Mouse (Mus musculus) lung, embryonic 14.5 days (tissue): ENCODE data around the gene Nfyb. TPM values are rescaled to one million over a fixed set of nuclear protein-coding genes. Genes with fewer than 3 reads are reported as not detected.

Source experiments
- ATAC-seq: fragments of 200-750 bp; cut with Nextera tagmentation; 2 replicates; pipeline ENCODE4 v1.8.0; 2017; ENCODE audit warnings: mild to moderate bottlenecking, moderate TSS enrichment, moderate library complexity; ENCODE audit not compliant: insufficient read depth
- DNase-seq: peaks from one replicate; pipeline ENCODE4 v3.0.0-alpha.2; 2015
- H3K27ac ChIP-seq: fragments of 300-500 bp; sonication (generic); 2 replicates; pipeline ENCODE4 v1.5.1; 2014; ENCODE audit warnings: low read depth, mild to moderate bottlenecking, moderate library complexity
- H3K27me3 ChIP-seq: fragments of 300-500 bp; sonication (generic); 2 replicates; pipeline ENCODE4 v1.6.1; 2014; ENCODE audit warnings: low read length, control low read depth; ENCODE audit not compliant: insufficient read depth
- H3K36me3 ChIP-seq: fragments of 300-500 bp; sonication (generic); 2 replicates; pipeline ENCODE4 v1.6.1; 2014; ENCODE audit warnings: control low read depth; ENCODE audit not compliant: insufficient read depth
- H3K4me1 ChIP-seq: fragments of 300-500 bp; sonication (generic); 2 replicates; pipeline ENCODE4 v1.6.1; 2014; ENCODE audit warnings: antibody characterized with exemption, control low read depth; ENCODE audit not compliant: insufficient read depth
- H3K4me2 ChIP-seq: fragments of 300-500 bp; sonication (generic); 2 replicates; pipeline ENCODE4 v1.6.1; 2014; ENCODE audit warnings: mild to moderate bottlenecking
- H3K4me3 ChIP-seq: fragments of 300-500 bp; sonication (generic); 2 replicates; pipeline ENCODE4 v1.5.1; 2014; ENCODE audit warnings: low read depth, low read length
- H3K9ac ChIP-seq: fragments of 300-500 bp; sonication (generic); 2 replicates; pipeline ENCODE4 v1.6.1; 2014
- H3K9me3 ChIP-seq: fragments of 300-500 bp; sonication (generic); 2 replicates; pipeline ENCODE4 v1.6.1; 2016; ENCODE audit warnings: low read depth, low read length, control low read depth
- CTCF ChIP-seq: IDR thresholded peaks from 2 replicates; pipeline ENCODE4 v1.5.1; 2016; ENCODE audit warnings: antibody characterized with exemption, low read depth
- WGBS: fragments of 180-500 bp; shearing (Covaris S2); extraction: QIAGEN DNeasy Blood & Tissue Kit; methylation state at CpG from one replicate; pipeline ENCODE4 v1.1.7; 2014; 5-methylcytosine and 5-hydroxymethylcytosine counted together
- polyA plus RNA-seq: library from polyadenylated mRNA; unstranded; fragments of >200 nt; fragmentation: Nextera tagmentation; extraction: Ambion mirVana; gene quantifications from 2 replicates; pipeline ENCODE4 v1.2.1, GENCODE M21; 2014

Gene Nfyb
- polyA plus RNA-seq, 1 experiment from 2014 or later: 52.0 TPM

DNA sequence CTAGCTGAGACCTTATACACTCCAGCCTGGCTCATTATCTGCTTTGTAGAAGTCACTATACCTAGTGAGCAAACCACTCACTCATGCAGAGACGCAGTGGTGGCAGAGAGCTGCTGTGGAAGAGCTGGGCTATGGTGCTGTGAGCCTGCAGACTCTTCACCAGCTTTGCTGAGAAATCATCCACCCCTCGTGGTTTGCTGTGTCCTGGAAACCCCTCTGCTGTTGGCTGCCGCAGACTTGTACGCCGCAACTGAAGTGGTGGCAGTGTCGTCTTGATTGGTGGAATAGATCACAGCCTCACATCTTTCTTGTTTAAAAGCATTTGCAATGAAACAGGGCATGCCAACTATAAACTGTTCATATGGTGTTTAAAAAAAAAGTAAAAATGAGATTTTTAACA lies 19.6 kb downstream of the Nfyb start:
- Histone ChIP-seq H3K4me1 (no peaks in the 10 kb centered on the region), H3K9me3 (no peaks in the 10 kb centered on the region), H3K36me3 (peaks cover 62% of the 10 kb centered on the region), H3K4me3 (no peak overlapping the region), H3K27ac (no peak overlapping the region), H3K27me3 (no peaks in the 10 kb centered on the region), H3K4me2 (no peak overlapping the region), H3K9ac (no peak overlapping the region)
- no peak for ATAC-seq
- 91% methylated on average over 6 of the region's 6 CpGs for WGBS
- no peak for TF ChIP-seq CTCF
- DNase-seq: no peak

DNA sequence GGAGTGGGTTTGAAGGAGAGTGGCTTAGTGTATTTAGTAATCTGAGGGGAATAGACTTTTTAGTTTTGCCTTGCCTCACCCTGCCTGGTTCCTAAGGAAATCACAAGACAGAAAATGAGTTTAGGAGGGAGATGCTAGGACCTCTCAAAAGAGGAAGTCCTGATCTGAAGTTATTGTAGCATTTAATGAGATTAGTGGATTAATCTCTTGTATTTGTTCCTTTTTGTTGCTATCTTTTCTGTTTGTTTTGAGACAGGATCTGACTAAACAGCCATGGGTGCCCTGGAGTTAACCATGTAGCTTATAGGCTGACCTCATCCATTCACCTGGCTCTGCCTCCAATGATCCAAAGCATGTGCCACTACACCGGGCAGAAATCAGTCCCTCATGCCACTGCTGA lies 21.4 kb downstream of the Nfyb start:
- no peaks in the 10 kb centered on the region for H3K27me3 ChIP-seq
- no peaks in the 10 kb centered on the region for H3K4me1 ChIP-seq
- ATAC-seq: no peak
- no peak overlapping the region for H3K9ac ChIP-seq
- H3K36me3 ChIP-seq: peaks cover 57% of the 10 kb centered on the region
- H3K4me3 ChIP-seq: no peak overlapping the region
- 79% methylated on average over 1 of the region's 1 CpGs for WGBS
- TF ChIP-seq CTCF: no peak
- no peak for DNase-seq
- no peak overlapping the region for H3K27ac ChIP-seq
- H3K9me3 ChIP-seq: no peaks in the 10 kb centered on the region
- H3K4me2 ChIP-seq: no peak overlapping the region

DNA sequence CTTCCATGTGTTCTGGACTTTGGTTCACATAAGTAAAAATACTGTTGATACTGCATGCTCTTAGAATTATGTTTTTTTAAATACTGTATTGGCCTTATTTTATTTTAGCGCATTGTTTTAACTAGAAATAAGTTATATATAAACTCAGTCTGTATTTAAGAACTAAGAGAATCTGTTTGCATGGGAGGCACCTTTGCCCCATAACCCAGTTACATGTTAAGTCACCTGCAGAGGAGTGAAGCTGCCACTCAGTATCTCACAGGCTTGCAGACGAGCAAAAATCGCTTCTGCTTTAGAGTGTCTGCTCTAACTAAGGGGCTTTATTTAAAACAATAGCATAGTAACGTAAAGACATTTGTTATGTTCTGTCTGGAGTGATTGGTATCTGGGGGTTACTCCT lies 22.1 kb downstream of the Nfyb start:
- WGBS: 89% methylated on average over 4 of the region's 4 CpGs
- no peak overlapping the region for H3K9ac ChIP-seq
- no peak overlapping the region for H3K4me3 ChIP-seq
- ATAC-seq (no peak), DNase-seq (no peak)
- H3K4me2 ChIP-seq: no peak overlapping the region
- H3K27me3 ChIP-seq: no peaks in the 10 kb centered on the region
- no peaks in the 10 kb centered on the region for H3K4me1 ChIP-seq
- no peak for TF ChIP-seq CTCF
- H3K27ac ChIP-seq: no peak overlapping the region
- no peaks in the 10 kb centered on the region for H3K9me3 ChIP-seq
- peaks cover 50% of the 10 kb centered on the region for H3K36me3 ChIP-seq

DNA sequence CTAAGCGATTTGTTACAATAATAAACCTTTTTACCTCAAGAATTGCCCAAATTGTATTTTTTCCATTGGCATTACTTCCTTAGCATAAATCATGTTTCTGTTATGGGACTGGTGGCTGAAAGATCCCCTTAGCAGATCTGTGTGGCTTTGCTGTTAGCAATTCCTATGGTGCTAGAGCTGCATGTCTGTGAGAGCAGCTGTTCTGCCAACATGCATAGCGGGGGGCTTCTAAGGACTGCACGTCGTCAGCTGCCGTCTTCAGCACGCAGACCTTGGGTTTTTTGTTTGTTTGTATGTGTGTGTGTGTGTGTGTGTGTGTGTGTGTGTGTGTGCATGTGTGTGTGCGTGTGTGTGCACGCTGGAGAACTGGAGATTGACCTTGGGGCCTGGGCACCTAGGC lies 22.6 kb downstream of the Nfyb start:
- H3K9me3 ChIP-seq: no peaks in the 10 kb centered on the region
- ATAC-seq (no peak), DNase-seq (no peak)
- no peak overlapping the region for H3K9ac ChIP-seq
- no peak overlapping the region for H3K4me3 ChIP-seq
- no peak overlapping the region for H3K4me2 ChIP-seq
- no peak for TF ChIP-seq CTCF
- H3K36me3 ChIP-seq: peaks cover 45% of the 10 kb centered on the region
- 87% methylated on average over 8 of the region's 8 CpGs for WGBS
- no peak overlapping the region for H3K27ac ChIP-seq
- no peaks in the 10 kb centered on the region for H3K27me3 ChIP-seq
- H3K4me1 ChIP-seq: no peaks in the 10 kb centered on the region

DNA sequence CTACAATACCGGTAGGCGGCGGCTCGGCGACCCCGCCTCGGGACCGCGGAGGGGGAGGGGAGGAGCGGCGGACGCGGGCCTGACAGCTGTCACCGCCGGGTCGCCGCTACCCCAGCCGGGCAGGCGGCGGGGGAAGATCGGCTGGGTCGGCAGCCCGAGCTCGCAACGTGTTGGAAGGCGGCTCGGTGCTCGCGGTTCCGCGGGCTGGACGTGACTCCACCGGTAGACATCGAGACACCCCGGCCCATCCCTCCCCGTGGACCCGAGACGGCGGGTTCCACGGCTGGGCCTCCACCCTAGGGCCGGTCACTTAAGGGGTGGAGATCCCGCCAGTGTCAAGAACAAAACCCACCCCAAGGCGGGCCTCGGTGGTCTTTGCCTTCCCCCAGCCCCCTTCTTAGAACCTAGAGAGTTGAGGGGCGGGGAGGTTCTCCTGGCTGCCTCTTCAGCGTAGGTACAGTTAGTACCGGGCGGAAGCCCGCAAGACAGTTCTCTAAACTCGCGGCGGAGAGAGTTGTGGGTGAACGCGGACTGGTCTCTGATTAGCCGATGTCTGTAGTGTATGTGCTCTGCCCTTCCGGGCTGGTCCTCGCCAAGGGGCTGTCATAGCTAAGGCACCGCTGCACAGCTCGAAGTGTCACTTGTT lies 64.5 kb downstream of the Nfyb start:
- ATAC-seq (peak; percentile 78), DNase-seq (peak; percentile 69)
- Histone ChIP-seq H3K4me3 (peak overlapping the region; percentile 95), H3K27me3 (no peaks in the 10 kb centered on the region), H3K4me2 (peak overlapping the region; percentile 82), H3K36me3 (0 out of 2 replicates have a peak, but pooled peaks cover 16% of the 10 kb centered on the region), H3K9ac (peak overlapping the region; percentile 78), H3K4me1 (no peaks in the 10 kb centered on the region; the same call in 1 of the 2 replicates), H3K9me3 (no peaks in the 10 kb centered on the region), H3K27ac (peak overlapping the region; percentile 65)
- under 1% methylated on average over 59 of the region's 59 CpGs for WGBS
- TF ChIP-seq CTCF: no peak

DNA sequence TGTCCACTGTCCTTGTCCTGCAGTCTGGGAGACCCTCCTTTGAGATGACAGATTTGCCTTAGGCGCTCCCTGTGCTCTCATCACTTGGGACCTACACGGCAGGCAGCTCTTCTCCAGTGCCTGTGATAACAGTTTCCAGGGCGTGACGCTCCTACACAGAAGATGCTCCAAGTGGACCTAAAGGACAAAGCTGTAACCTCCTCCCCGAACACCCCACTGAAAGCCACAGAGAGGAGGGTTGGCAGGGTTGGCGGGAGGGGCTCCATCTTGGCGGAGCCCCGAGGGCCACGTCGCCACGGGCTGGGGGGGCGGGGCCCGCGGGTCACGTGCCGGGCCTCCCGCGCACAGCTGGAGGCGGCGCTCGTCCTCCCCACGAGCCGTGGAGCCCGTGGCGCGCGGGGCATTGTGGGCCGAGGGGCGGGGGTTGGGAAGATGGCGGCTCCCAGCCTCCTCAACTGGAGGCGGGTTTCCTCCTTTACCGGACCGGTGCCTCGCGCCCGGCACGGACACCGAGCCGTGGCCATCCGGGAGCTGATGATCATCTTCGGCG lies 65.2 kb downstream of the Nfyb start:
- Histone ChIP-seq H3K36me3 (0 out of 2 replicates have a peak, but pooled peaks cover 16% of the 10 kb centered on the region), H3K27ac (peak overlapping the region; percentile 80), H3K27me3 (no peaks in the 10 kb centered on the region), H3K4me3 (peak overlapping the region; percentile 95), H3K9me3 (no peaks in the 10 kb centered on the region), H3K9ac (peak overlapping the region; percentile 78), H3K4me1 (no peaks in the 10 kb centered on the region; the same call in 1 of the 2 replicates), H3K4me2 (peak overlapping the region; percentile 82)
- TF ChIP-seq CTCF: no peak
- under 1% methylated on average over 42 of the region's 42 CpGs for WGBS
- ATAC-seq: peak; percentile 97
- peak; percentile 91 for DNase-seq

Other genes starting within 250 kb of the Nfyb start
- gene 1190007I07Rik, start 140.9 kb downstream of the Nfyb start, polyA plus RNA-seq: 34.6 and 35.6 TPM in 2 replicates
- 174 and 176 TPM in 2 replicates for gene Tdg, start 134.3 kb downstream of the Nfyb start, polyA plus RNA-seq
- 3.5 and 3.8 TPM in 2 replicates for gene Glt8d2, start 73.5 kb downstream of the Nfyb start, polyA plus RNA-seq
- gene Hcfc2, start 68.0 kb downstream of the Nfyb start, polyA plus RNA-seq: 31.6 and 34.4 TPM in 2 replicates
- 151 and 163 TPM in 2 replicates for gene Txnrd1, start 69.8 kb upstream of the Nfyb start, polyA plus RNA-seq
- gene Eid3, start 102.5 kb upstream of the Nfyb start, polyA plus RNA-seq: 0.43 and 0.50 TPM in 2 replicates
- 2.3 and 2.6 TPM in 2 replicates for gene Chst11, start 221.4 kb upstream of the Nfyb start, polyA plus RNA-seq